Mouse (Mus musculus): Measurements from ENCODE around the gene Tspan7.

Gene Tspan7

GRCm38 (mm10) chrX:10484872-10485569 lies at the start of gene Tspan7:
Tspan7 (plus strand) TSS chrX:10485158.
- peak; percentile 48 for DNase-seq

GRCm38 (mm10) chrX:10449323-10449980 lies 35.5 kb upstream of the Tspan7 start:
- peak; percentile 35 for DNase-seq

GRCm38 (mm10) chrX:10450143-10451060 lies 34.6 kb upstream of the Tspan7 start:
- peak; percentile 39 for DNase-seq

- DNase-seq: no peak
These were observed 31.2 kb upstream of the Tspan7 start for GRCm38 (mm10) chrX:10453798-10454197.

- no peak for DNase-seq
These were observed 27.7 kb upstream of the Tspan7 start for GRCm38 (mm10) chrX:10457256-10457655.

GRCm38 (mm10) chrX:10477088-10477487 lies 7.9 kb upstream of the Tspan7 start:
- no peak for DNase-seq

- no peak for DNase-seq
These were observed 5.7 kb upstream of the Tspan7 start for GRCm38 (mm10) chrX:10479031-10479886.

- DNase-seq: no peak
These were observed 5.0 kb upstream of the Tspan7 start for GRCm38 (mm10) chrX:10479943-10480342.

GRCm38 (mm10) chrX:10485664-10486211 lies 780 bp downstream of the Tspan7 start:
- DNase-seq: peak; percentile 76

- DNase-seq: no peak
These were observed 13.6 kb downstream of the Tspan7 start for GRCm38 (mm10) chrX:10498580-10498979.

- no peak for DNase-seq
These were observed 17.7 kb downstream of the Tspan7 start for GRCm38 (mm10) chrX:10502616-10503015.

- DNase-seq: no peak
These were observed 29.5 kb downstream of the Tspan7 start for GRCm38 (mm10) chrX:10514417-10514816.

GRCm38 (mm10) chrX:10514971-10515370 lies 30.0 kb downstream of the Tspan7 start:
- DNase-seq: no peak

GRCm38 (mm10) chrX:10516448-10516847 lies 31.5 kb downstream of the Tspan7 start:
- no peak for DNase-seq

GRCm38 (mm10) chrX:10516925-10517324 lies 32.0 kb downstream of the Tspan7 start:
- no peak for DNase-seq

- DNase-seq: no peak
These were observed 32.8 kb downstream of the Tspan7 start for GRCm38 (mm10) chrX:10517756-10518155.

GRCm38 (mm10) chrX:10518510-10518909 lies 33.6 kb downstream of the Tspan7 start:
- no peak for DNase-seq

GRCm38 (mm10) chrX:10535450-10535849 lies 50.5 kb downstream of the Tspan7 start:
- DNase-seq: no peak

GRCm38 (mm10) chrX:10539009-10539408 lies 54.1 kb downstream of the Tspan7 start:
- DNase-seq: no peak

- DNase-seq: no peak
These were observed 54.7 kb downstream of the Tspan7 start for GRCm38 (mm10) chrX:10539482-10540166.

GRCm38 (mm10) chrX:10546840-10547239 lies 61.9 kb downstream of the Tspan7 start:
- no peak for DNase-seq
